Mouse (Mus musculus) limb, embryonic 11.5 days (tissue): ENCODE results near the gene Nectin2. TPM values are rescaled to one million over a fixed set of nuclear protein-coding genes. Genes with fewer than 3 reads are reported as not detected.

ENCODE experiments used
- ATAC-seq: fragments of 200-750 bp; cut with Nextera tagmentation; 2 replicates; pipeline ENCODE4 v1.8.0; 2017; ENCODE audit warnings: low read depth; ENCODE audit not compliant: insufficient number of reproducible peaks, low FRiP score, low TSS enrichment
- DNase-seq: peaks from one replicate; pipeline ENCODE4 v3.0.0-alpha.2; 2015; ENCODE audit warnings: low spot score
- H3K27ac ChIP-seq: fragments of 300-500 bp; sonication (generic); replicated peaks from 2 replicates; pipeline ENCODE4 v1.5.1; 2014; ENCODE audit warnings: low read depth, mild to moderate bottlenecking, low read length
- H3K27me3 ChIP-seq: fragments of 300-500 bp; sonication (generic); 2 replicates; pipeline ENCODE4 v1.6.1; 2014; ENCODE audit warnings: mild to moderate bottlenecking, low read length, mixed read lengths; ENCODE audit not compliant: control insufficient read depth, insufficient read depth
- H3K36me3 ChIP-seq: fragments of 300-500 bp; sonication (generic); 2 replicates; pipeline ENCODE4 v1.6.1; 2014; ENCODE audit warnings: mild to moderate bottlenecking, low read length, moderate library complexity, mixed read lengths; ENCODE audit not compliant: control insufficient read depth, insufficient read depth
- H3K4me1 ChIP-seq: fragments of 300-500 bp; sonication (generic); 2 replicates; pipeline ENCODE4 v1.6.1; 2014; ENCODE audit warnings: low read length, mixed read lengths; ENCODE audit not compliant: control insufficient read depth, insufficient read depth
- H3K4me2 ChIP-seq: fragments of 300-500 bp; sonication (generic); 2 replicates; pipeline ENCODE4 v1.6.1; 2014; ENCODE audit warnings: low read depth, mild to moderate bottlenecking, moderate library complexity; ENCODE audit not compliant: severe bottlenecking
- H3K4me3 ChIP-seq: fragments of 300-500 bp; sonication (generic); 2 replicates; pipeline ENCODE4 v1.5.1; 2014; ENCODE audit warnings: low read depth, low read length
- H3K9ac ChIP-seq: fragments of 300-500 bp; sonication (generic); 2 replicates; pipeline ENCODE4 v1.6.1; 2014; ENCODE audit warnings: mild to moderate bottlenecking, low read length
- H3K9me3 ChIP-seq: fragments of 300-500 bp; sonication (generic); 2 replicates; pipeline ENCODE4 v1.6.1; 2016; ENCODE audit warnings: low read length; ENCODE audit not compliant: control insufficient read depth
- WGBS: fragments of 180-500 bp; shearing (Covaris S2); extraction: QIAGEN DNeasy Blood & Tissue Kit; methylation state at CpG from one replicate; pipeline ENCODE4 v1.1.7; 2014; 5-methylcytosine and 5-hydroxymethylcytosine counted together
- polyA plus RNA-seq: library from polyadenylated mRNA; unstranded; fragments of >200 nt; fragmentation: Nextera tagmentation; extraction: Ambion mirVana; gene quantifications from 2 replicates; pipeline ENCODE4 v1.2.1, GENCODE M21; 2014

Gene Nectin2
- polyA plus RNA-seq, 1 experiment from 2014 or later = 63.2 TPM

DNA sequence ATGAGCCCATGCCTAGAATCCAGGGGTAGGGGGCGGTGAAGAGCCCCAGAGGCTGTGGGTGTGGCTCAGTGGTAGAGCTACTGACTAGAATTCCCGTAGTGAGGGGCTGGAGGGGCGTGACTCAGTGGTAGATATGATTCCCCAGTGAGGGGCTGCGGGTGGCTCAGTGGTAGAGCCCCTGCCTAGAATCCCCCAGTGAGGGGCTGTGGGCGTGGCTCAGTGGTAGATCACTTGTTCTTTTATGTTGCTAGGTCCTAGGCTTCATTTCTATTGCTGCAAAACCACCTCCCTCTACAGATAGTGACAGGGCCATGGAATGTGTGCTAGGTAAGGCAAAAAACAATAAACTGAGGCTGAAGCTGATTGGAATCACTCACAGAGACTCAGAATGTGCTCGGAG lies 54.4 kb downstream of the Nectin2 start:
- Histone ChIP-seq H3K9ac (no peak overlapping the region), H3K27ac (no peak overlapping the region), H3K36me3 (no peaks in the 10 kb centered on the region), H3K4me3 (no peak overlapping the region), H3K4me1 (peaks cover 10% of the 10 kb centered on the region), H3K4me2 (no peak overlapping the region), H3K27me3 (no peaks in the 10 kb centered on the region), H3K9me3 (no peaks in the 10 kb centered on the region)
- DNase-seq (no peak), ATAC-seq (no peak)
- WGBS = 86% methylated on average over 6 of the region's 6 CpGs

DNA sequence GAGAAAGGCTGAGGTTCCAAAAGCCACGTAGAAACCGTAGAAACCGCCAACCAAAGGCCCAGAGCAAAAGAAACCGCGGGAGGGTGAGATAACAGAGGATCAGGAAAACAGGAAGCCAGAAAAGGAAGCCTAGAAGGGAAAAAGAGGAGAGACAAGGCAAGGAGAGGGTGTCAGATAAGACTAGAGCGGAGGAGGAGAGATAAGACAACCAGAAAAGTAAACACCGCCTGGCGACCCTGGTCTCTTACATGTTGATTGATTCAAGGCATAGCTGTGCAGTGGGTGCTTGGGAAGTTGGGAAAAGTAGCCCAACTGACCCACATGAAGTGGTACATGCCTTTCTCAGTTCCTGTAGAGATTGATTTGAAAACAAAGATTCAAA lies 55.1 kb downstream of the Nectin2 start:
- Histone ChIP-seq H3K4me2 (no peak overlapping the region), H3K36me3 (no peaks in the 10 kb centered on the region), H3K4me1 (peaks cover 8% of the 10 kb centered on the region), H3K27ac (no peak overlapping the region), H3K9me3 (no peaks in the 10 kb centered on the region), H3K27me3 (no peaks in the 10 kb centered on the region), H3K9ac (no peak overlapping the region), H3K4me3 (no peak overlapping the region)
- 53% methylated on average over 8 of the region's 8 CpGs for WGBS
- DNase-seq (no peak), ATAC-seq (no peak)

DNA sequence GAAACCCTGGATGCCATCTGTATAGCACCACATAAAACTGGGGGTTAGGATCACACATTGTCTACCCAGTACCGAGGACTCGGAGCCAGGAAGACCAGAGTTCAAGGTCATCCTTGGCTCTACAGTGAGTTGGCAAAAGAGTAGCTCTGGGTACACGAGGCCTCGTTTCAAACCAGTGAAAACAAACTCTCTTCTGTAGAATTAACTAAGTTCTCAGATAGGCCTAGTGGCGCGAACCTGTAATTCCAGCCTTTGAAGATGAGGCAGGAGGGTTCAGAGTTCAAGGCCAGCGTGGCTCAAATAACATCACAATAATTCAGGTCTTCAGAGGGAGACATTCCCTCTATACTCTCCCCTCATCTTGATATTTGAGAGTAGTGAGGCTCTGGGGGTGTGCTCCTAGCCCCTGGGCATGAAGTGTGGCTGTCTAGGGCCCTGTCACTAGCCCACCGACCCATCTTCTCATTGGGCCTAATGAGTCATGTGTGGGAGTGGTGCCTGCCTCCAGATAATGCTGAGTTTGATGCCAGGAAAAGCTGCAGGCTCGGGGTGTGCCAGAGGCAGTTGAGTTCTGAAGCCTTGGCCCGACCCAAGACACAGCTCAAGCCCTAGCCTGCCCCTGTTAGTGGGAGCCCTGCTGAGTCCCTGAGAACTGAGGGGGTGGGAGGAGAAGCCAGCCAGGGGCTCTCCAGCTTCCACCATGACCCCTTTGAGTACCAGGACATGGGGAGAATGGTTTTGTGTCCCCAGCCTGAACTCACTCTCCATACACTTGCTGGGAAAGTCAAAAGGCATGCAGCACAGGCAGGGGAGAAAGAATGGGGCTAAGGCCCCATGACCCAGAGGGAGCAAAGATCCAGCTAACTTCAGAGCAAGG lies 55.7 kb downstream of the Nectin2 start:
- DNase-seq (no peak), ATAC-seq (no peak)
- Histone ChIP-seq H3K4me1 (peaks cover 8% of the 10 kb centered on the region), H3K27me3 (no peaks in the 10 kb centered on the region), H3K27ac (no peak overlapping the region), H3K9ac (no peak overlapping the region), H3K4me2 (no peak overlapping the region), H3K36me3 (no peaks in the 10 kb centered on the region), H3K4me3 (no peak overlapping the region), H3K9me3 (no peaks in the 10 kb centered on the region)
- WGBS = 88% methylated on average over 10 of the region's 10 CpGs

DNA sequence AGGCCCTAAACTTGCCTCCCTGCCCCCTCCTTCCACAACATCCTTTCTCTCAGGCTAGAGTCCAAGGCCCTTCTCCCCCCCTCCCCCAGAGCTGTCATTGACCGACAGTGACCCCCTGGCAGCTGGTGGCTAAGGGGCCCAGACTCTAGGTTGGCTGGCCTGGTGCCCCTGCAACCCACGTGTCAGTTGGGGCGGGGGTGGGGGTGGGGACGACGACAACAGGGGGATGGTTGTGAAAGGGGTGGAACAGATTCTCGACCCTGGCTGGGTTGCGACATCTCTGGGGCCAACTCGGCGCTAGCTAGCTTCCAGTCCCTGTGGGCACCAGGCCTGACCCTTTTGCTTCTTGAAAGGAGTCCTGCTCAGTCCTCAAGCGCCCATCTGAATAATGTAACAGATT lies 56.9 kb downstream of the Nectin2 start:
- H3K4me1 ChIP-seq = no peaks in the 10 kb centered on the region; the same call in 1 of the 2 replicates
- no peaks in the 10 kb centered on the region for H3K36me3 ChIP-seq
- no peak for DNase-seq
- no peaks in the 10 kb centered on the region for H3K27me3 ChIP-seq
- no peak for ATAC-seq
- no peaks in the 10 kb centered on the region for H3K9me3 ChIP-seq
- H3K4me3 ChIP-seq = no peak overlapping the region
- H3K27ac ChIP-seq = no peak overlapping the region
- no peak overlapping the region for H3K9ac ChIP-seq
- H3K4me2 ChIP-seq = no peak overlapping the region
- WGBS = 21% methylated on average over 10 of the region's 10 CpGs

DNA sequence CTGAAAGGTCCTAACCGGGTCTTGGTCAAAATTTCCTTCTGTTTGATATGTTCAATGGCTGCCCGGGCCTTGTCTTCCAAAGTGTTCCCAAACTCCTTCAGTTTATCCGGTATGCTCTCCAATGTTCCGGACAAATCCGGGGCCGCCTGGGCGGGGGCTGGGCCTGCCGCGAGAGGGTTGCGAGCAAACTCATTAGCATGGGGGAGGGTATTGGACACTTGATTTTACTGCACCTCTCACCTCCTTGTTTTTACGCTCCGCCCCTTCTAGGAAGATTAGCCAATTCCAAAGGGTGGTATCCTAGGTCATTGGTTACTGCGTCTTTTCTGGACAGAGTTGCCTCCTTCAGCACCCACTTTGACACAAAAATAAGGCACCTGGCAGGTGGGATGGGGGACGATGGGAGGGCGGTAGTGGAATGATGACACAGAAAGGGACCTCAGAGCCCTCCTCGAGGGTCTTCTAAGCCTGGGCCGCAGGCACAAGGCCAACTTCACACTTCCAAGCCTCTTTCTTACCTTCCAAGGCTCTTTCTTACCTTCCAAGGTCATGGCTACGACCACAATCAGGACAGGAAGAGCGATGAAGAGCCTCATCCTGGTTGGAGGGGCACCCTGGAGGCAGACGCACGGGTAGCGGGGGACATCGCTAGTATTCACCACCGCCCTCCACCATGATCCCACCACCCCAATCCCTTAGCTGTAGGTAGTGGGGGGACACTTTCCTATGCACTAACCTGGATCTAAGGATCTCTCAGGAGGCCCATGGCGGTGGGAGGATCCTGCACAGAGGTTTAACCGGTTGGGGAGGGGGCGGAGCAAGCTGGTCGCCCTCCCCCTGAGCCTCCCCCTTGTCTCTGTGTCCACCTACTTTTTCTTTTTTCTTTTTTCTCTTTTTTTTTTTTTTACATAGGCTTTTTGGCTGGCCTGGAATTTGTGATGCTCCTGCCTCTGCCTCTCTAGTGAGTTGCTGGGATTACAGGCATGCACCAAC lies 58.1 kb downstream of the Nectin2 start, which contains the start of gene Apoc1:
Apoc1 (minus strand) TSS at position 788 of the 993 bp plus-strand sequence.
- DNase-seq (no peak), ATAC-seq (no peak)
- H3K27ac ChIP-seq = no peak within 1 kb of the TSS
- no peaks in the 10 kb centered on the region for H3K9me3 ChIP-seq
- WGBS = 38% methylated on average over 28 of the region's 28 CpGs
- H3K9ac ChIP-seq = no peak within 1 kb of the TSS
- H3K36me3 ChIP-seq = no peaks in the 10 kb centered on the region
- H3K4me3 ChIP-seq = no peak within 1 kb of the TSS
- H3K4me2 ChIP-seq = no peak within 1 kb of the TSS
- no peaks in the 10 kb centered on the region for H3K27me3 ChIP-seq
- H3K4me1 ChIP-seq = no peaks in the 10 kb centered on the region

DNA sequence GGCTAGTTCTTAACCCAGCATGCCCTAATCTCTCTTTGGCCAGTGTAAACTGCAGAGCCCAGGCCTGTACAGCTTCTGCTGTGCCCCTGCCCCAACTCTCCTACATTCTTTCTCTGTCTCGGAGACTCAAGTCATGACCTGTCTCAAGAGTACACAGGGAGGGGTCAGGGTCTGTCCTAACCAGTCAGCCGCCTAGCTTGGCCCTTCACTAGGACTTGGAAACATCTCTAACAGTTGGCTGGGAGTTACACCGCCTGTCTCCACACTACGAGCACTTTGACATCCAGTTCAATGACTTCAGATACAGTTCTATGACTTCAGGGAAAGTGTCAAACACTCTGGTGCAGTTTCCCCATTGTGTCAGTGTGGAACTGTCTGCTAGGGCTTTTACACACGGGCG lies 58.8 kb downstream of the Nectin2 start:
- Histone ChIP-seq H3K9me3 (no peaks in the 10 kb centered on the region), H3K4me1 (no peaks in the 10 kb centered on the region), H3K27me3 (no peaks in the 10 kb centered on the region), H3K36me3 (no peaks in the 10 kb centered on the region), H3K9ac (no peak overlapping the region), H3K4me3 (no peak overlapping the region), H3K4me2 (no peak overlapping the region), H3K27ac (no peak overlapping the region)
- ATAC-seq (no peak), DNase-seq (no peak)
- WGBS = 78% methylated on average over 6 of the region's 6 CpGs

DNA sequence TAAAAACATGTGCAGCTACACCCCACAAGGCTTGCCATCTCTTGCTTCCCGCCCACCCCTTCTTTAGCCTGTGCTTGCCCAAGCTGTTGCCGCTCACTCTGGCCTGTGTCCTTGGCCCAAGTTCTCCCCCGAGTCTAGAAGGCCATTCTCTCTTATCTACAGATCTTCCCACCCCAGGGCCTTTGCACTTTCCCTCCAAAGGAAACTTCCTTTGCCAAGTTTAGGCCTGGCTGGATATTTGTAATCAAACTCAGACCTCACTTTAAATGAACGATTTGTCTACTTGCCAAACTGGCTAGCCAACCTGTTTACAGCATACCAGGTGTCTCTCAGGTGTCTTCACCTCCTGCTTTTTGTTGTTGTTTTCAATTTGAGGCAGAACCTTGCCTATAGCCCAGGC lies 59.4 kb downstream of the Nectin2 start:
- Histone ChIP-seq H3K4me3 (no peak overlapping the region), H3K9ac (no peak overlapping the region), H3K27me3 (no peaks in the 10 kb centered on the region), H3K27ac (no peak overlapping the region), H3K9me3 (no peaks in the 10 kb centered on the region), H3K4me1 (no peaks in the 10 kb centered on the region), H3K36me3 (no peaks in the 10 kb centered on the region), H3K4me2 (no peak overlapping the region)
- no peak for ATAC-seq
- no peak for DNase-seq
- WGBS = 90% methylated on average over 4 of the region's 4 CpGs

DNA sequence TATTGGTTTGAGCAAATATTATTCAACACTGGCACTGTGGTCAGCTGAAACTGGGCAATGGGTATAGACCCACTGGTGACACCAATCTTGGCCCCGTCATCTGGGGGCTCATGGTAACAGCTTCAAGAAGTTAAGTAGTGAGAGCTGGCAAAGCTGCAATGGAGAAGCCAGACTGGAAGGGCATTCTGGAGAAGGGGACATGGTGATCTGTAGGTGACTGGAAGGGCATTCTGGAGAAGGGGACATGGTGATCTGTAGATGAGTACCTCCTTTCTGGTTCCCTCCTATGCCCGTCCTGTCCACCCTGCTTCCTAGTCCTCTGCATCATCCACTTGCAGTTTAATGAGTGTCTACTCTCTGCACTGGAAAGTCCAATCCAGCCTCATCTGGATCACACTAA lies 61.7 kb downstream of the Nectin2 start:
- DNase-seq = no peak
- WGBS = 91% methylated on average over 2 of the region's 2 CpGs
- Histone ChIP-seq H3K9me3 (no peaks in the 10 kb centered on the region), H3K27ac (no peak overlapping the region), H3K27me3 (no peaks in the 10 kb centered on the region), H3K4me1 (no peaks in the 10 kb centered on the region), H3K4me2 (no peak overlapping the region), H3K9ac (no peak overlapping the region), H3K4me3 (no peak overlapping the region), H3K36me3 (no peaks in the 10 kb centered on the region)
- ATAC-seq = no peak
